Mouse (Mus musculus) embryonic stem cell, embryonic (primary cell): ENCODE results near the gene Arnt2.

Source experiments
- CTCF ChIA-PET, 4 experiments: fragments of 300-600 bp in 2 of 4; fragments of 350-600 bp in 2 of 4; sonication (Branson Sonifier 250); formaldehyde crosslinking; loops; one replicate each; lab custom pipeline; 2022; ENCODE audit warnings: inconsistent platforms in 2 of 4; lab: Charles Lee
- POLR2A ChIA-PET, 4 experiments: fragments of 300-600 bp in 2 of 4; fragments of 350-600 bp in 2 of 4; sonication (Branson Sonifier 250); formaldehyde crosslinking; loops; one replicate each; lab custom pipeline; 2022; ENCODE audit warnings: antibody characterized with exemption in 4 of 4, inconsistent platforms in 1 of 4; lab: Charles Lee

The Arnt2 gene

DNA sequence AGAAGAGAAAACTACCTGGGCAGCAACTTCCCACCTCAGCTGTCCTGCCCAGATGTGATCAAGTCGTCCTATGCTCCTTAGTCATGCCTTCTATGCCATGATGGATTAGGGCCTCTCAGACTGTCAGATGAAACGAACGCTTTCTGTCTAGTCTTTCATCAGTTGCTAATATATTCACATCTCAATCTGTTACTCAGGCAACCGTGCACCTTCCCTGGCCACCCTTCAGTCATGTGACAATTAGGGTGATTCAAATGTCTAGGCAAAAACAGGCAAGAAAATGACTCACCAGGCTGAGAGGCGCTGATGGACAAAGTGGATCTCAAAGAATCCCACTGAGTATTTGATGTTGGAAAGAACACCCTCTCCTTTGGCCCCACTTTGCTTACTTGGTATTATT lies 6.6 kb downstream of the Arnt2 start:
- POLR2A ChIA-PET, result no interaction called here
- CTCF ChIA-PET, result no interaction called here

GRCm38 (mm10) chr7:84401641-84402455 lies 8.1 kb downstream of the Arnt2 start:
- ChIA-PET POLR2A (interaction anchor here in 1 of 4 experiments (0.5 kb wide), 1 partner anchor 65 kb away, joined by 3 read pairs; no protein-coding TSS in a partner anchor), CTCF (no interaction called here)

DNA sequence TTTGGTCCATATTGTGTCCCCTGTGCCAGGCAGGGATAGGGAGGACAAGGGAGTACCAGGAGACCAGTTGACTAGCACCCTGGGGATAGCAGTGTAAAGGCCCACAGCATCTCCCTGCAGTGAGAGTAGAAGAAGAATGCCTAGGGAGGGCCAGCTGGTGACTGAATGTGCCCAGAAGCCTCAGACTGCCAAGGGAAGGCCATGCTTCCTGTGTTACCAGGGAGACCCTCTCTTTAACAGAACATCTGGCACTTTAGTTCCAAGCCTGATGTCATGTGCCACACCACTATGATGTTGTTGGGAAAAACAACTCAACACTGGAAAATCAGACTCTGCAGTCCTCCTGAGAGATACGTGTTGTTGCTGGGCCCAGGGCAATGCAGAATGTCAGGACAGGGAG lies 12.7 kb downstream of the Arnt2 start:
- CTCF ChIA-PET, result no interaction called here
- POLR2A ChIA-PET, result interaction anchor here in 1 of 4 experiments (0.8 kb wide), 1 partner anchor 18 kb away, joined by 3 read pairs; no protein-coding TSS in a partner anchor

DNA sequence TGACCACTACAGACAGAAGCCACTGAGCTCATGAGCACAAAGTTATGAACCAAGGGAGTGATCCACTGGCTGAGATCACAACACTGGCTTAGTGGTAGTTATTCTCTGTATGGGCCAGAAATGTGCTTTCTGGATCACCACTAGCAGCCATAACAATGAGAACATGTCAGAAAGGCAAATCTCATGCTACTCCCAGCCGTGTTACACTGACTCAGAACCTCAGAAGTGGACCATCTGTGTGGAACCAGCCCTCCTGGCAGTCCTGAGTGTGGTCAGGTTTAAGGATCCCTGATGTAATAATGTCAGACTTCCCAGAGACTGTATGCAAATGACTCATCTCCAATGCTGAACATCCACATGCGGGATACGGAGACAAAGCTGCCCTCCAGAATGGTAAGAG lies 13.4 kb downstream of the Arnt2 start:
- ChIA-PET POLR2A (interaction anchor here in 1 of 4 experiments (0.8 kb wide), 1 partner anchor 19 kb away, joined by 3 read pairs; no protein-coding TSS in a partner anchor), CTCF (interaction anchor here in 1 of 4 experiments (0.6 kb wide), 1 partner anchor 40 kb away, joined by 10 read pairs; no protein-coding TSS in a partner anchor)

- POLR2A ChIA-PET, result no interaction called here
Measured at GRCm38 (mm10) chr7:84387826-84388225, 22.1 kb downstream of the Arnt2 start.

GRCm38 (mm10) chr7:84386472-84386871 lies 23.5 kb downstream of the Arnt2 start:
- CTCF ChIA-PET, result no interaction called here
- POLR2A ChIA-PET, result no interaction called here

More at GRCm38 (mm10) chr7:84387826-84388225, 22.1 kb downstream of the Arnt2 start:
- CTCF ChIA-PET, result interaction anchor here in 1 of 4 experiments (0.6 kb wide), 1 partner anchor 35 kb away, joined by 3 read pairs; no protein-coding TSS in a partner anchor

DNA sequence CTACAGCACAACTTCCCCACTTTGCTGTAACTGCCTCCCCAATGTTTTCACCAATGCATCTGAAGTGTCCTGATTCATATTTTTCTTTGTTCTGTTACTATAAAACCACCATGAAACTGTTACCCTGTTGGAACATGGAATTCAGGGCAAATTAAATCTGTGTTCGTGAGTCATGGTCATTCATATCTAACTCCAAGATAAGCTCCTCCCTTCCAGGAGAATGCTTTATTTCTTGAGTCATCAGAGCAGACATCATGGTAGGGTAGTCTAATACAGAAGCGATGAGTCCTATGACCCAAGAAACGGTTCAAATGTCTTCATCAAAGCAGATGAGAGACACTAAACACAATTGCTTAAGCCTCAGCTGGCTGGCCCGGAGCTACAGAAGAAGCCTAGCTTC lies 25.2 kb downstream of the Arnt2 start:
- ChIA-PET CTCF (no interaction called here), POLR2A (no interaction called here)

- ChIA-PET CTCF (interaction anchor here in 2 of 4 experiments (0.5 to 0.6 kb wide), 2 partner anchors 111 to 170 kb away, joined by 3 to 4 read pairs; no protein-coding TSS in a partner anchor), POLR2A (no interaction called here)
Measured at GRCm38 (mm10) chr7:84384086-84384485, 25.9 kb downstream of the Arnt2 start.

DNA sequence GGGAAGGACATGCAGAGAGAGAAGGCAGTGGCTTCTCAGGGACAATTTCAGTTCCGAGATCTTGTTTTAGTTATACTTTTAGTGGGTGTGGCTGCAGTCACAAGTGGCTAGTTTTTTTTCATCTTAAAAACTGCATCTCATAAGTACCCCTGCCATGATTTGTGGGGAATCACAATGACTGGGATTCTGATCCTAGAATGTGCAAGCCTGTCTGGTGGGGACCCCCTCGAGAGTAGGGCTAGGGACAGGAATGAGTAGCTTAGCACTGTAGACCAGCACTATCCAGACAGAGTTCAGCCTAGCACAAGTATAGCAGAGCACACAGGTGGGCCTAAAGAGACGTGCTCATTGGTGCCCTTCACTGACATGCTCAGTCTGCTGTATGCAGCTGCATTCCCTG lies 27.6 kb downstream of the Arnt2 start:
- ChIA-PET POLR2A (no interaction called here), CTCF (no interaction called here)

DNA sequence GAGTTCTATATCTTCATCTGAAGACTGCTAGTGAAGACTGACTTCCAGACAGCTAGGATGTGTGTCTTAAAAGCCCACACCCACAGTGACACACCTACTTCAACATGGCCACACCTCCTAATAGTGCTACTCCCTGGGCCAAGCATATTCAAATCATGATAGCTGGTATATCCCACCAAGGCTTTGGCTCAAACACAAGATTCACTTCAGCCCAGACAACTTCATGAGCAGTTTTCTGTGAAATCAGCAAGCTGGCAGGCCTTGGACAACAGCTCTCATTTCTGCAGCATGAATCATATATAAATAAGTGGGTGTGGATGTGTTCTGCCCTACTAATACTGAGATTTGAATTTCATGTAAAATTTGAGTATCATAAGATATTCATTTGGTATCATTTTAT lies 29.2 kb downstream of the Arnt2 start:
- POLR2A ChIA-PET, result no interaction called here

GRCm38 (mm10) chr7:84377330-84377729 lies 32.6 kb downstream of the Arnt2 start:
- POLR2A ChIA-PET, result interaction anchor here in 1 of 4 experiments (0.6 kb wide), 1 partner anchor 202 kb away, joined by 3 read pairs; no protein-coding TSS in a partner anchor
- CTCF ChIA-PET, result interaction anchor here in 1 of 4 experiments (0.6 kb wide), 1 partner anchor 463 kb away, joined by 3 read pairs; no protein-coding TSS in a partner anchor

More for the DNA sequence above, 29.2 kb downstream of the Arnt2 start:
- CTCF ChIA-PET, result no interaction called here

GRCm38 (mm10) chr7:84373691-84374090 lies 36.3 kb downstream of the Arnt2 start:
- ChIA-PET POLR2A (interaction anchor here in 1 of 4 experiments (0.5 kb wide), 1 partner anchor 379 kb away, joined by 7 read pairs; no protein-coding TSS in a partner anchor), CTCF (no interaction called here)

DNA sequence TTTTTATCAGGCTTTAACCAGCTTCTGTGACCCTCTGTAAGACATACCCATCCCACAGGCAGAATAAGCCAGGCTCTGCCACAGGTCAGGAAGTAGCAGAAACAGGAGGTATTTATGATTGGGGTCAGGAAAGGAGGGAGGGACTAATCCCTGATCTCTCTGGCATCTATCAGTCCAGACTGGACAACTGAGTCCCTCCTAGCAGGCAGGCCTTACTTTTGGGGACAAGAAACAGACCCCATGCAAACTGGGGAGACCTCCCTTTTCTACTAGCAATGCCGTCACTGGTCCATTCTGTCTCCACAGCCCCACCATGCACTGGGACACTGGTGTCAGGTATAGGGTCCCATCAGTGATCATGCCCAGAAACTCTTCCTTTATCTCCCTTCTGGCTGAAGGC lies 37.1 kb downstream of the Arnt2 start:
- CTCF ChIA-PET, result no interaction called here

GRCm38 (mm10) chr7:84372280-84372679 lies 37.7 kb downstream of the Arnt2 start:
- CTCF ChIA-PET, result no interaction called here
- POLR2A ChIA-PET, result no interaction called here

More for the DNA sequence above, 37.1 kb downstream of the Arnt2 start:
- POLR2A ChIA-PET, result no interaction called here

- POLR2A ChIA-PET, result no interaction called here
- CTCF ChIA-PET, result no interaction called here
Measured at GRCm38 (mm10) chr7:84370911-84371592, 38.9 kb downstream of the Arnt2 start.

DNA sequence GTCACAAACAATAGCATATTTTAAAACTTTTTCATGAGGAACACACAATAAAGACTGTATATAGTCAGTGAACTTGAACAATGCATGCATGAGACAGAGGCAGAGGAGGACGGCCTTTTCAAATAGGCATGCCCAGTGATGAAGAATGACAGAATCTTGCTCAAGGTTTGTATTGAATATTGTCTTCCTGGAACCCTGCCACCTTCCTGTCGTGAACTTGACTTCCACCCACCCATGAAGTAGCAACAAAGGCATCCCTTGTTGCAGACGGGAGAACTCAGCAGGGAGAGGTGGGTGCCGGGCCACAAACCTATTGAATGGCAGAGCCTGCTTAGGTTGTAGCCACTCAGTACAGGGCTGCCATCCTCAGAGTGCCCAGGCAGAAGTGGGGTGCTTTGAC lies 43.7 kb downstream of the Arnt2 start:
- ChIA-PET POLR2A (no interaction called here), CTCF (no interaction called here)

DNA sequence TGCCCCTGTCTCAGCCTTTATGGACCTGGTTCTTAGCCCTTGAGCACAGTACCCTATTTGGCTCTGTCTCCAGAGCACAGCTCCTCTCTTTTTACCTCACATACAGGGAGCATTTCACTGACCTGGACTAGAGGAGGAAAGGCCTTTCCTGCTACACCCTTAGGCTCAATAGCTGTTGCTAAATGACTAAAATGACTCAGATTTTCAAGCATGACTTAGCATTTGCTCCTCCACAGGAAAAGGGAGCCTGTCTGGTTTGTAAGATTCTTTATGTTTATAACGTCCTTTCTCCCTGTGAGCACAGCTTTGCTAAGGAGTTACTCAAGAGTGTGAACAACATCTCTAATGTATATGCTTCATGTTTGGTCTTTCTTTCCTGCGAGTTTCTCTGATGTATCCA lies 47.3 kb downstream of the Arnt2 start:
- ChIA-PET CTCF (interaction anchor here in 1 of 4 experiments (0.5 to 1.3 kb wide), 2 partner anchors 91 to 387 kb away, joined by 3 read pairs; no protein-coding TSS in a partner anchor), POLR2A (interaction anchor here in 2 of 4 experiments (0.6 to 1.4 kb wide), 2 partner anchors 19 to 460 kb away, joined by 3 read pairs; no protein-coding TSS in a partner anchor)

DNA sequence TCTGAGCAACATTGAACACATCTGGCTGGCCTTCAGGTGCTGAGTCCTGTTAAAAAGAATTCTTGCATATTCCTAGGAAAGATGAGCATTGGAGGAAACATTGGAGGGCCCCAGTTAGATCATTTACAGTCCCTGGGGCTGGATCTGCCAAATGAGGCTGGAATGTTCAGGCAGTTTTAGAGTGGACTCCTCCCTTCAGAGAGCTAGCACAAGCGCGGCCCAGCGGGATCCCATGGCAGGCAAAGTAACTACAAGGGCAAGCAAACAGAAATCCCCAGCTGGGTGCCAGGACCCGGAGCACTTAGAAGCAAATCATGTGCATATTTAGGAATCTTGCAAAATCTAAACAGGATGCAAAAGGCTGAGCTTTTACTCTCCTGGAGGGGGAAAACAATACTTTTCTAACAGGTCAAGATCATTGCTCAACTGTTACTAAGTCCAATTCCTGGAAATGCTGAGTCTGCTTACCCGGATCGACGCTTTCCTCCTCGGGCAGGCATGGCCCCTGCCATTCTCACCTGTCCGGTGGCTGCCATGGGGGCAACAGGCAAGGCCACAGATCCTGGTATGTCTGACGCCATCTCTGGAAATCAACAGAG lies 48.8 kb downstream of the Arnt2 start:
- CTCF ChIA-PET, result interaction anchor here in 2 of 4 experiments (0.5 to 1.8 kb wide), 3 partner anchors 8 to 275 kb away, joined by 3 to 5 read pairs (median 4); partner anchors contain the start of gene Cemip (in 1 of the 2)
- POLR2A ChIA-PET, result interaction anchor here in 2 of 4 experiments (0.6 to 1.7 kb wide), 3 partner anchors 13 to 459 kb away, joined by 3 to 6 read pairs (median 4); no protein-coding TSS in a partner anchor

DNA sequence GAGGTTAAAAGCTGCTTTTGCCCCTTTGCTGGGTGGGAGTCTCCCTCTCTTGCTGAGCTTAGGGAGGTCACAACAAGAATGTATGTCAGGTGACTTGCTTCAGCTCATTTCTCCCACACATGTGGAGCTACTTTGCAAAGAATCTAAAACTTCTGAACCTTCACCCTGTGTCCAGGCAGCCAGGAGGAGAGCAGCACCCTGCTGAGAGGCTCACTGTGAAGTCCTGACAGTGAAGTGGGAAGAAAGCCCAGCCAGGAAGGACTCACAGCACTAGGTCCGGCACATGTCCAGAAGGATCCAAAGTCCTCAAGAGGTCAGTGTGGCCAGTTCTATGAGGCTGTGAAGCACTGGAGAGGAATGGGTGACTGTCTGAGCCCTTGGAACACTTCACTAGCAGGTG lies 51.5 kb downstream of the Arnt2 start:
- ChIA-PET POLR2A (interaction anchor here in 1 of 4 experiments (0.7 kb wide), 1 partner anchor 793 kb away, joined by 3 read pairs; no protein-coding TSS in a partner anchor), CTCF (interaction anchor here in 3 of 4 experiments (0.7 to 1.4 kb wide), 4 partner anchors 86 to 444 kb away, joined by 3 to 5 read pairs (median 3); no protein-coding TSS in a partner anchor)
